Mouse (Mus musculus) limb, embryonic 12.5 days (tissue): ENCODE measurements around the gene Tatdn3. TPM values are rescaled to one million over a fixed set of nuclear protein-coding genes. Genes with fewer than 3 reads are reported as not detected.

Experiments
- ATAC-seq: fragments of 200-750 bp; cut with Nextera tagmentation; 2 replicates; pipeline ENCODE4 v1.8.0; 2017; ENCODE audit warnings: low read depth, moderate TSS enrichment; ENCODE audit not compliant: insufficient number of reproducible peaks, insufficient read depth, low FRiP score, low TSS enrichment
- H3K27ac ChIP-seq: fragments of 300-500 bp; sonication (generic); 2 replicates; pipeline ENCODE4 v1.5.1; 2016; ENCODE audit warnings: mild to moderate bottlenecking, moderate library complexity
- H3K27me3 ChIP-seq: fragments of 300-500 bp; sonication (generic); 2 replicates; pipeline ENCODE4 v1.6.1; 2016; ENCODE audit warnings: mild to moderate bottlenecking, moderate library complexity
- H3K36me3 ChIP-seq: fragments of 300-500 bp; sonication (generic); 2 replicates; pipeline ENCODE4 v1.6.1; 2016; ENCODE audit warnings: mild to moderate bottlenecking, moderate library complexity
- H3K4me1 ChIP-seq: fragments of 300-500 bp; sonication (generic); replicated peaks from 2 replicates; pipeline ENCODE4 v1.6.1; 2016
- H3K4me2 ChIP-seq: fragments of 300-500 bp; sonication (generic); 2 replicates; pipeline ENCODE4 v1.6.1; 2016; ENCODE audit warnings: mild to moderate bottlenecking, moderate library complexity
- H3K4me3 ChIP-seq: fragments of 300-500 bp; sonication (generic); replicated peaks from 2 replicates; pipeline ENCODE4 v1.5.1; 2016; ENCODE audit warnings: mild to moderate bottlenecking
- H3K9ac ChIP-seq: fragments of 300-500 bp; sonication (generic); replicated peaks from 2 replicates; pipeline ENCODE4 v1.6.1; 2016; ENCODE audit warnings: mild to moderate bottlenecking, moderate library complexity
- H3K9me3 ChIP-seq: fragments of 300-500 bp; sonication (generic); 2 replicates; pipeline ENCODE4 v1.6.1; 2016; ENCODE audit warnings: mild to moderate bottlenecking, moderate library complexity
- WGBS: fragments of 180-500 bp; shearing (Covaris S2); methylation state at CpG from one replicate; pipeline ENCODE4 v1.1.7; 2016; 5-methylcytosine and 5-hydroxymethylcytosine counted together
- polyA plus RNA-seq: library from polyadenylated mRNA; unstranded; fragments of >200 nt; fragmentation: Nextera tagmentation; extraction: Ambion mirVana; gene quantifications from 2 replicates; pipeline ENCODE4 v1.2.1, GENCODE M21; 2016

Gene Tatdn3
- polyA plus RNA-seq, 1 experiment from 2014 or later = 16.2 TPM

DNA sequence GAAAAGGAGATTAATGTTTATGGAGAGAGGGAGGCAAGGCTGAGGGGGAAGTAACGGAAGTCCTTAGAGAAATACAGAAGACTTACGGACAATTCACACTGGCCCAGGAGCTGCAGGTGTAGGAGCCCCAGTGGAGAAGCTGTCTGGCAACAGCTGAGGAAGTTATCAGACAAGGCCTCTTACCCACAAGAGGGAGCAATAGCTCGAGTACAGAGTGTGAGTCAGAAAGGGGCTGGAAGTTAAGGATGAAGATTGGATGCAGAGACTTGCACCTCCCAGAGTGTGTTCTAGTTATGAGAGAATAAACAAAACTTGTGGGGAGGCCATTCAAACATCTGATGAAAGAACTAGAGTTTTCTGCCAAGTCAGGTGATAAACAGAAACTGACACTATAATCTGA, 5.3 kb downstream of the Tatdn3 start:
- Histone ChIP-seq H3K27me3 (no peaks in the 10 kb centered on the region), H3K36me3 (0 out of 2 replicates have a peak, but pooled peaks cover 7% of the 10 kb centered on the region), H3K27ac (no peak overlapping the region), H3K4me3 (no peak overlapping the region), H3K9me3 (no peaks in the 10 kb centered on the region), H3K4me1 (peaks cover 5% of the 10 kb centered on the region; the same call in 1 of the 2 replicates), H3K4me2 (no peak overlapping the region), H3K9ac (no peak overlapping the region)
- WGBS = 68% methylated on average over 3 of the region's 3 CpGs
- no peak for ATAC-seq

DNA sequence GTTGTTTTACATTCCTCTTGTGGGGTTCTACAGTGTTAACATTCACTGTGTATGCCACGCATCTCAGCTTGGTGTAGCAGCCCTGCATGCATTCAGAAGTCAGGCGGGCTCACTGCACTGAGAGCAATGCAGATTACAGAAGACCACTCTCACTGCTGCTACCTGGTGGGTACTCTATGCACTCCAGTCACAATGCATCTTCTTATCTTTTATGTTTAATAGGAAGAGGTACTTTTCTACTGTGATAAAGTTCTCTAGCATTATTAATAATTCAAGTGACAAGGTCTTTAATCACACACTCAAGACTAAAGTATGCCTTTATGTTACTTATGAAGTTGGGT, 7.2 kb downstream of the Tatdn3 start:
- Histone ChIP-seq H3K27ac (no peak overlapping the region), H3K4me3 (no peak overlapping the region), H3K36me3 (0 out of 2 replicates have a peak, but pooled peaks cover 7% of the 10 kb centered on the region), H3K4me1 (no peaks in the 10 kb centered on the region), H3K9me3 (no peaks in the 10 kb centered on the region), H3K9ac (no peak overlapping the region), H3K4me2 (no peak overlapping the region), H3K27me3 (no peaks in the 10 kb centered on the region)
- WGBS = 74% methylated on average over 2 of the region's 2 CpGs
- no peak for ATAC-seq

GRCm38 (mm10) chr1:191054870-191055532, 7.7 kb downstream of the Tatdn3 start:
- Histone ChIP-seq H3K9me3 (no peaks in the 10 kb centered on the region), H3K27me3 (no peaks in the 10 kb centered on the region), H3K27ac (no peak overlapping the region), H3K9ac (no peak overlapping the region), H3K4me3 (no peak overlapping the region), H3K36me3 (0 out of 2 replicates have a peak, but pooled peaks cover 7% of the 10 kb centered on the region), H3K4me1 (no peaks in the 10 kb centered on the region), H3K4me2 (no peak overlapping the region)
- WGBS = 75% methylated on average over 8 of the region's 8 CpGs
- no peak for ATAC-seq

GRCm38 (mm10) chr1:191053555-191053954, 9.2 kb downstream of the Tatdn3 start:
- 79% methylated on average over 3 of the region's 3 CpGs for WGBS
- Histone ChIP-seq H3K27ac (no peak overlapping the region), H3K9me3 (no peaks in the 10 kb centered on the region), H3K9ac (no peak overlapping the region), H3K36me3 (0 out of 2 replicates have a peak, but pooled peaks cover 7% of the 10 kb centered on the region), H3K4me3 (no peak overlapping the region), H3K27me3 (no peaks in the 10 kb centered on the region), H3K4me1 (no peaks in the 10 kb centered on the region), H3K4me2 (no peak overlapping the region)
- no peak for ATAC-seq

DNA sequence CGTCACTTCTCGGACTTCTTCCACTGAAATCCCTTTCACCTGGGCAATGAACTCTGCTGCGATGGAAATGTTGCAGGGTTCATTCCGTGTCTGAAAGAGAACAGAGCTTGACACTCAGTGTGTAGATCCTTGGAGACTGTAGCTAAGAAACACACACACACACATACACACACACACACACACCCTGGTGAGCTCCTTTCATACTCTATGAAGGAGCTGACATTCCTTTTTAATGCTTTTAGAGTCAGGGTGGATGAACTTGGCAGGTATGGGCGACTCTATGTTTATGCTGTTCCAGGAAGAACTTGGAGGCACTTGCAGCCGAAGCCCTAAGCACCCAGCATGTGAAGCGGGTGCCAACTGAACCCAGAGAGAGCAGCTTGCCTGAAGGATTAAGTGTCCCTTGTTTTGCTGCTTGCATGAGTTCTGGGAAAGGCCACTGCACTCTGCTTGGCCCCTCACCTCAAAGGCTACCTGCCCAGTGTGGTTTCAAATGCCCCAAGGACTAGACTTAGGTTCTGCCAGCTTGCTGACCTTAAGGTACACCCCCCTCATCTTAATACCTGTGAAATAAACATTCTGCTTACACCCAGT, 16.4 kb downstream of the Tatdn3 start:
- ATAC-seq = no peak
- WGBS = 71% methylated on average over 7 of the region's 7 CpGs
- no peaks in the 10 kb centered on the region for H3K4me1 ChIP-seq
- no peak overlapping the region for H3K4me3 ChIP-seq
- H3K9ac ChIP-seq = no peak overlapping the region
- no peaks in the 10 kb centered on the region for H3K36me3 ChIP-seq
- no peak overlapping the region for H3K27ac ChIP-seq
- no peaks in the 10 kb centered on the region for H3K9me3 ChIP-seq
- no peaks in the 10 kb centered on the region for H3K27me3 ChIP-seq
- no peak overlapping the region for H3K4me2 ChIP-seq

DNA sequence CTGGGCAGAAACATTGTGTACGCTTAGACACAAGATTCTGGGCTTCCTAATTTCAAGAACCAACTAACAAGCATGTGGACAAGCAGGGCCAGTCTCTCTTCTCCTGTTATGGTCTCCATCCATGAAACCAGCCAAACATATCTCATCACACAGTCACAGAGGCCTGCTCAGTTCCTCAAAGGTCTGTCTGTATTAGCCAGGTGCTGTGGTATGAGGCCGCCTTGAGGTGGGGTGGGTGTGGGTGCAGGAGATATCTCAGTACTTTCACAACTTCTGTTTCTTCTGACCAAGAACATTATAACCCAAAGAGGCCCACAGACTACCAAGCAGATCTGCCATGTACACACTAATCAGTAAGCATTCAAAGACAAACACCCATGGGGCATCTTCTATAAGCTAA, 17.5 kb downstream of the Tatdn3 start:
- ATAC-seq = no peak
- H3K4me1 ChIP-seq = no peaks in the 10 kb centered on the region
- H3K9ac ChIP-seq = no peak overlapping the region
- H3K27me3 ChIP-seq = no peaks in the 10 kb centered on the region
- H3K27ac ChIP-seq = no peak overlapping the region
- no peak overlapping the region for H3K4me2 ChIP-seq
- H3K36me3 ChIP-seq = no peaks in the 10 kb centered on the region
- no peaks in the 10 kb centered on the region for H3K9me3 ChIP-seq
- H3K4me3 ChIP-seq = no peak overlapping the region
- 98% methylated on average over 2 of the region's 2 CpGs for WGBS

DNA sequence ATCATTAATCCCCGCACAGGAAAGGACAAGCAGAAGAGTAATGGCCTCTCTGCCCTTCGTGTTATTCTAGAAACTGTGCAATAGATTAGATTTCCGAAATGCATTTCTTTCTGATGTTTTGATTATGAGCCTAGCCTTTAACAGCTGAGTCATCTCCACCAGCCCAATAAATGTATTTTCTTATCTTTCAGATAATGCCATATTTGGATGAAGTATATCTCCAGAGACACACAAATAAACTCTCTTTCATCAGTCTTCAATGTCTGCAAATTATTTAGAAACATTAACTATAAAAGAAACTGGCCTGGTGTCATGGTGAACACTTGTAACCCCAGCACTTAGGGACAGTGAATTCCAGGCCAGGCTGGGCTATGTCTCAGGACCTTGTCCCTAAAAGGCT, 20.0 kb downstream of the Tatdn3 start:
- no peak overlapping the region for H3K27ac ChIP-seq
- no peaks in the 10 kb centered on the region for H3K4me1 ChIP-seq
- H3K27me3 ChIP-seq = no peaks in the 10 kb centered on the region
- H3K9ac ChIP-seq = no peak overlapping the region
- H3K4me3 ChIP-seq = no peak overlapping the region
- H3K36me3 ChIP-seq = no peaks in the 10 kb centered on the region
- ATAC-seq = no peak
- no peak overlapping the region for H3K4me2 ChIP-seq
- WGBS = 79% methylated on average over 3 of the region's 3 CpGs
- H3K9me3 ChIP-seq = no peaks in the 10 kb centered on the region

DNA sequence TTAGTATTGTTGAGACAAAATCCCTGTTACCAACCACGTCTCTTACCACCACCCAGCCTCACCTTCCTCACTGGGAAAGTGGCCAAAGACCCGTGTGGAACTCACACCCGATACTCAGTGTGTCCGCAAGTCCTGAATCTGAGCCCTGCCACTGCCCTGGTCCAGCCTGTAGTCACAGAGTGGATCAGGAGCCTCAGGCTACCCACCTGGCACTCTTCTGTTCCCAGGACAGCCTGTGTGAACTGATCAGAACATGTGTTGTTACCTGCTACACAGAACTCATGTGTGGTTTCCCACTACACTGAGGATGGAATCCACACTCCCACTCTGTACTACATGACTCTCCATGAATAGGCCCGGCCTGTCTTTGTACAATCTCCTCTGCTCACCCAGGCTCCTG, 20.6 kb downstream of the Tatdn3 start:
- Histone ChIP-seq H3K4me2 (no peak overlapping the region), H3K4me1 (no peaks in the 10 kb centered on the region), H3K27ac (no peak overlapping the region), H3K27me3 (no peaks in the 10 kb centered on the region), H3K36me3 (no peaks in the 10 kb centered on the region), H3K9me3 (no peaks in the 10 kb centered on the region), H3K9ac (no peak overlapping the region), H3K4me3 (no peak overlapping the region)
- no peak for ATAC-seq
- 84% methylated on average over 5 of the region's 5 CpGs for WGBS

DNA sequence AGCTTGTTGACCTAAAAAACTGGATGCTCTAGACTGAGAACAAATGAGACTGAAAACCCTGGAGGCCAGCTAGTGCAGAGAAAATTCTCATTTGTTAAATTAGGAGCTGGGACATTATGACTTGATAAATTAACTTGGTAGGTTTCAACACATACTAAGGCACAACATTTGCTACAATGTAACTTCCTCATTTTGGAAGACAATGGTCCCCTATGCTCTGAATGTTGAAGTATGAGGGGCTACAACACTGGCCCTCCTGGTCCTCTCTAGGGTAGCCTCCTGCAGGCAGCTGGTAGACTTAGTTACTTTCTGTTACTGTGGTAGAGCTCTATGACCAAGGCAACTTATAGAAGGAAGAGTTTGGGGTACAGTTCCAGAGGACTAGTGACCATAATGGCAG, 21.4 kb downstream of the Tatdn3 start:
- no peaks in the 10 kb centered on the region for H3K9me3 ChIP-seq
- no peaks in the 10 kb centered on the region for H3K36me3 ChIP-seq
- H3K27ac ChIP-seq = no peak overlapping the region
- no peaks in the 10 kb centered on the region for H3K4me1 ChIP-seq
- no peak overlapping the region for H3K4me2 ChIP-seq
- H3K27me3 ChIP-seq = no peaks in the 10 kb centered on the region
- H3K4me3 ChIP-seq = no peak overlapping the region
- H3K9ac ChIP-seq = no peak overlapping the region
- ATAC-seq = no peak

- no peak overlapping the region for H3K27ac ChIP-seq
- 96% methylated on average over 4 of the region's 4 CpGs for WGBS
- ATAC-seq = no peak
Observed at GRCm38 (mm10) chr1:191037999-191038398, 24.7 kb downstream of the Tatdn3 start.

GRCm38 (mm10) chr1:191036554-191037334, 26.0 kb downstream of the Tatdn3 start, which contains the start of gene Spata45:
TSS of gene Spata45 (plus strand) at chr1:191036639.
- Histone ChIP-seq H3K4me1 (no peaks in the 10 kb centered on the region), H3K27ac (no peak within 1 kb of the TSS), H3K4me2 (no peak within 1 kb of the TSS), H3K27me3 (no peaks in the 10 kb centered on the region), H3K9ac (no peak within 1 kb of the TSS), H3K36me3 (no peaks in the 10 kb centered on the region), H3K4me3 (no peak within 1 kb of the TSS), H3K9me3 (no peaks in the 10 kb centered on the region)
- no peak for ATAC-seq
- WGBS = 83% methylated on average over 6 of the region's 6 CpGs

More at GRCm38 (mm10) chr1:191037999-191038398, 24.7 kb downstream of the Tatdn3 start:
- Histone ChIP-seq H3K9ac (no peak overlapping the region), H3K4me3 (no peak overlapping the region), H3K27me3 (no peaks in the 10 kb centered on the region), H3K4me2 (no peak overlapping the region), H3K4me1 (no peaks in the 10 kb centered on the region), H3K9me3 (no peaks in the 10 kb centered on the region), H3K36me3 (no peaks in the 10 kb centered on the region)
